Mouse (Mus musculus) natural killer cell, adult 2 months (primary cell): ENCODE data around the gene Trim63.
"Not testable (repeated sequence)": the region's sequence is repeated elsewhere in the genome, so short reads cannot be mapped to it uniquely, and the experiment has no call there.

Source experiments
- DNase-seq, 2 experiments: peaks; one replicate each; pipeline ENCODE4 v3.0.0; 2022; ENCODE audit warnings: low spot score in 2 of 2

Trim63 gene

DNA sequence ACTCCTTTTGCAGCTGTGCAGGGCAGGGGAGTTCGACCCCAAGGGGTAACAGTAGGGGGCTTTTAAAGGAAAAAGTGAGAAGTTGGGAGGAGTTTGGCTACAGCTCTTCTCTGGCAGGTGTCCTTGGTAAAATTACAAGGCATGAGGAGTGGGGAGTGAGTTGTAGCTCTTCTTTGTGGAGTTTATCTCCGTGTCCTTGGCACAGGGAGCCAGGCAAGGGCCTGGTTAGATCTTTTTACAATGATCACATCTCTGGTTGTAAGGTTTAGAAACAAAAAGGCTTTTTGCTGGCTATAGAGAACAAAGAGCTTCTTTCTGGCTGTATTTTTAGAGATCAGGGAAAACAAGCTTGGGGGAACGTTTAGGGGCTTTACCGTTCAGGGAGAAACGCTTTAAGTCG, 26.3 kb downstream of the Trim63 start:
- DNase-seq, result not testable (repeated sequence)

DNA sequence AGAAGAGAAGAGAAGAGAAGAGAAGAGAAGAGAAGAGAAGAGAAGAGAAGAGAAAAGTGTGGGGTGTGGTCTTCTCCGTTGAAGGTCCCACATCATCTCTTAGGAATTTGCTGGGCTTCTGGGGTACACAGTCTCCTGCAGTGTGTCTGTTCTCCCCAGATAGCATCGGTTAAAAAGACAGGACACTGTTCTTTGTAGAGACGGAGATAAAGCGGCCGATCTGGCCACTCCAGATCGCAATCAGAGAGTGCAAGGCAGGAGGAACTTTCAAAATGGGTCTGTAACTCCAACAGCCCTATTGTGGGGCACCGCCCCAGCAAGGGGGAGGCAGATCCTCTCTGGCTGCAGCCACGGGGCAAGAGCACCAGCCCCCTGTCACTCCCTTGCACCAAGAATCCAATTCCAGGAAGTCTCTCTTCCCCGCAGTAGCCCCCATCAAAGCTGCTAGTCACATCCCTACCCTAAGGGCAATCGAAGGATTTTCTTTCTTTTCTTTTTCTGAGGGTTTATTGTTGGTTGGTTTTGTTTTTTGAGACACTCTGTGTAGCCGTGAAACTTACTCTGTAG, 27.4 kb downstream of the Trim63 start:
- no peak for DNase-seq

DNA sequence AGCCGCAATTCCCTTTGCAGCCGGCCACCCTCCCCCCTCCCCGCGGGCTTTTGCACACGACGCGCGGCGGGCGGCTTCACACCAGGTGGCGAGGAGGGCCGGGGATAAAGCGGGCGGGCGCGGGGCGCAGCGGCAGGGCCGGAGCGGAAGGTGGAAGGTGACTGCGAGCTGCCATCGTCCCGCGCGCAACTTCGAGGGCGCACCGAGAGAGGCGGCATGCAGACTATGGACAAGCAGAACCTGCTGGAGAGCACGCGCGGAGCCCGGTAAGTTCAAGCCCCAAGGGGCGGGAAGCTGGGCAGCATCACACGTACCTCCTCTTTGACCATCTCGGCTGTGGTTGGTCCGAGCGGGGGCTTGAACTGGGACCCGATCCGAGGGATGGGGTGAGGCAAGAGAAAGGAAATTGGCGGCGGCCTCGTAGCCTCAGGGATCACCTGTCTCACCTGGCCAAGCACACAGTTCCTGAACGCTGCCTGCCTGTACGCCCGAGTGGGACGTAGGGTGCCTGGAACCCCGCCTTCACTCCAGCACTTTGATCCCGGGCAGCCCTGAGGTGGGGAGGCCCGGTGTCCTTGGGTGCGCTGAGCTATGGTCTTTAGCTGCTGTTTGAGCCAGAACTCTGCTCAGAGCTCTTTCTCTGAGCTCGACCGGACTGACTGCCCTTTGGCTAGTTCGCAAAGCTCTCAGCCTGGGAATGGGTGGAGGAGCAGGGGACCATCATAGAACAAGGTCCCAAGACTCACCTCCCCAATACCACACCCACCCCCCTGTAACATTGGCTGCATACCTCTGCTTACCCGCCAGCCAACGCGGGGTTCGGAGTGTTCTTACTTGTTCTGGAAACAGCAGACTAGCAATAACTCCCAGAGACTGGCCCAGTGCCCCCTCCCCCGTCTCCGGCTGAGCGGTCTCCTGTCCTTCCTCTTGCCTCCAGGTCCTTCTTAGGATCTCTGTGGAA, 28.4 kb downstream of the Trim63 start, which contains the start of gene Slc30a2:
TSS of gene Slc30a2 (plus strand) at position 111 of the 961 bp plus-strand sequence.
- no peak for DNase-seq

DNA sequence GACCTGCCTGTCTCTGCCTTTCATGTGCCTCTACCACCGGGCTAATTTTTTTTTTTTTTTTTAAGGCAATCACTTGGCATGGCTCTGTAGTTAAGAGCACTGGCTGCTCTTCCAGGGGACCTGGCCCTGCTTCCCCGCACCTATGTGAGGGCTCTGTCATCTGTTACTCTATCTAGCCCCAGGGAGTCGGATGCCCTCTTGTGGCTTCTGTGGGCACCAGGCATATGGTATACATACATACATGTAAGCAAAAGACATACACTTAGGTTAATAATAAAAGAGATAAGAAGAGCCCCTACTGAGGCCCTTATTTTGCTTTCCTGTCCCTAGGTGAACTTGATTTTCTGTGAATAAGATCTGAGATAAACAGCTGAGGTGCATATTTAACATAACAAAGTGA, 29.7 kb downstream of the Trim63 start:
- DNase-seq, result no peak

DNA sequence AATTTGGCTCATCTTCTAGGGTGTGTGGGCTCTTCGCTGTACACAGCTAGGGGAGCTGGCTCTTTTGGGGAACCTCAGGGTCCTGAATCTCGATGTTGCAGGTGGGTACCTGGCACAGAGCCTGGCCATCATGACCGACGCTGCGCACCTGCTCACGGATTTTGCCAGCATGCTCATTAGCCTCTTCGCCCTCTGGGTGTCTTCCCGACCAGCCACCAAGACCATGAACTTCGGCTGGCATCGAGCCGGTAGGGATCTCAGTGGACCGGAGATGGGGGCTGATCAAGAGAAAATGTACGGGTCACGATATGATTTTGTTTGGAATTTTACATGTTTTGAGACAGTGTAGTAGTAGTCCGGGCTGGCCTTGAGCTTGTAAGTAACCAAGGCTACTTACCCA, 30.9 kb downstream of the Trim63 start:
- no peak for DNase-seq

DNA sequence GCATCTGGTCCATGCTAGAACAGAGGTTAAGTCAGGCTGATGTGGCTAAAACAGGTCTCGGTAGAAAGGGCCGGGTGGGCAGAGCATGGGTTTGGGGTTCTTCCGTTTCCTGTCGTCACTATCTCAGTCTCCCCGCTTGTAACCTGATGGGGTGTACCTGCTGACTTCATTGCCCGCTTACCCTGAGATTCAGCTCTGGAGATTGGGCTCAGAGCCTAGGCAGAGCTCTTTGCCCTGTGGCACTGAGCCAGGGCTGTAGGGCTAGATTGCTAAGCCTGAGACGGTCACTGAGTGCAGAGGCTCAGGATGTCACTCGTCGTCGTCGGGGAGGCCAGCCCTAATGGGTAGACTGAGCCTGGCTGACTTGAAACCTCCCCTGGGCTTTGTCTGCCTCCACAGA, 33.2 kb downstream of the Trim63 start:
- no peak for DNase-seq

DNA sequence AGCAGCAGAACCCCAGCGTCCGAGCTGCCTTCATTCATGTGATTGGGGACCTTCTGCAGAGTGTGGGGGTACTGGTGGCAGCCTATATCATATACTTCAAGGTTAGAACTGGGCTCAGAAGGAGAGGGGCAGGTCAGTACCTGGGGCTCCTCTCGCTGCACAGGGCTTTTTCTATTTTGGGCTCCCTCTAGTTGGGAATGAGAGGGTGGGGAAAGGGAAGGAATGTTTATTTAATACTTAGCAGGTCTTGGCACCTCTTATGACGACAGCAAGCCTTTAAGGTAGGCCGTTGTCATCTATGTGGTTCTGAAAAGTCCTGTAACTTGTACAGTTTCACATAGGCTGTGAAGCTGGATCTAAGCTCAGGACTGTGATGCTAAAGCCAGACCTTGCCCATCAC, 33.6 kb downstream of the Trim63 start:
- no peak for DNase-seq

DNA sequence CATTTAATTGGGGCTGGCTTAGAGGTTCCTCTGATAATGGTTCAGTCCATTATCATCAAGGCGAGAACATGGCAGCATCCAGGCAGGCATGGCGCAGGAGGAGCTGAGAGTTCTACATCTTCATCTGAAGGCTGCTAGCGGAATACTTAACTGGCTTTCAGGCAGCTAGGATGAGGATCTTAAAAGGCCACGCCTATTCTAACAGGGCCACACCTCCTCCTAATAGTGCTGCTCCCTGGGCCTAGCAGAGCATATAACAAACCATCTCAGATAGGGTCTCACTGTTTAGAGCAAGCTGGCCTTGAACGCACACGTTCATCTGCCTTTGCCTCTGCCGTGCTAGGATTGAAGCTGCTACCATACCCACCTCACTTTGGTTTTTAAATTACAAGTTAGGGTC, 34.9 kb downstream of the Trim63 start:
- DNase-seq, result no peak

DNA sequence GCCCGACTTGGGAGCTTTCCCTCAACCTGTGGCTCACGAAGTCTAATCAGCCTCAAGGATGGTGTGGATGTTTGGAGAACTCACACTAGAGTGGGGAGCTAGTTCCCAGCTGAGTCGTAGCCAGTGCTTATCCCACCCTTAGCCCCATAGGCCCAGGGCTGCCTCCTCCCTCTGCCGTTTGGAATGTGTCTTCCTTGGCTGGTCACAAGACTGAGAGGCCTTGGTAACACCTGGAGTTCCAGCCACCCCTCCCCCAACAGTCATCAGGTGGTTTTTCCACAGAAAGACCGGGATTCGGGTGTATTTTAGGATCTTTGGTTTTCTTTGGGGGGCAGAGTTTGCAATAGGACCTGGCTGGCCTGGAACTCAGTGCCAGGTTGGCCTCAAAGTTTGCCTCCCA, 35.7 kb downstream of the Trim63 start:
- no peak for DNase-seq

DNA sequence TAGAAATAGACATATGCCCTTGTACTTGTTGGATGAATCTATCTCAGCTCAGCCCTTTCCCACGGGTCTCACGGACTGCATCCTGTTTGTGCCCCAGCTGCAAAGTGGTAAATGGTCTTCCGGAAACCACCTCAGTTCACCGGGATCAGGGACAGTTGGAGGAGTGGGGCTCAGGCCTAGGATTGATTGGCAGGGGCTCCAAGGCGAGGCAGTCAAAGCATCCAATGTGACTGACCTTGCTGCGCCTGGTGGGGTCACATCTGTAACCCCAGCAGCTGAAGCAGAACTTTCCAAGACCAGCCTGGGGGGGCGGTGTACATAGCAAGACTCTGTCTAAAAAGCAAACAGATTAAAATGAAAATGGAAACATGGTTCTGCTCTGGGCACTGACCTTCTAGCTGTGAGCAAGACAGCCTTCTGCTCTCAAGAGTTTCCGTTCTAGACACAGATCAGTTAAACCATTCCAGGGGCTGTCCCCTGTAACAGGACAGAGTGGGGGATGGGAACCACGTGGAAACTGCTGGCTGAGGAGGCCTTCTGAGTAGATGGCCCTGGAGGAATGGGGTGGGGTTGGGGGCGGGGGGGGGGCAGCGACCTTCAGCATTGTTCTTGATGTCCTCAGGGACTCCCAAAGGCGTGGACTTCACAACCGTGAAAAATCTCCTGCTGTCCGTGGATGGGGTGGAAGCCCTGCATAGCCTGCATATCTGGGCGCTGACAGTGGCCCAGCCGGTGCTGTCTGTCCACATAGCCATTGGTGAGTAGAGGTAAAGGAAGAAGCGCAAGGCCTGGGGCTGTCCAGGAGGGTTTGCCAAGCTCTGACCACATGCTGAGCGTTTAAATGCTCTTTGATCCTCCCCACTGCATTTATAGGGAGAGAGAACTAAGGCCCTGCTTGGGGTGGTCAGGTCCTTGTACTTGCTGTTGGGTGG, 36.7 kb downstream of the Trim63 start:
- DNase-seq, result no peak

DNA sequence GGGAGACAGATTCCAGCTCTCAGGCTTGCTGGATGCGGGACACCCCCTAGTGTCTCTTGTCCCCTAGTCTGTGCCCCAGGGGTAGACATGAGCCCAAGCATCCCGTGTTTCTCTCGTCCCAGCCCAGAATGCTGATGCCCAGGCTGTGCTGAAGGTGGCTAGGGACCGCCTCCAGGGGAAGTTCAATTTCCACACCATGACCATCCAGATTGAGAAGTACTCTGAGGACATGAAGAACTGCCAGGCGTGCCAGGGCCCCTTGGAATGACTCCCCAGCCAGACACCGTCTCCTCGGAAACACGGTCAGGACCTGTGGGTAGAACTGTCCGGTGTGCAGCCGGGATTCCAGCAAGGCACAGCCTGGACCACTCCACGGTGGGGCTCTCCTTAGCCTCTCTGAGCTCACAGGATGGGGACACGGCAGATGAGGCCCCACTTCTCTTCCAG, 37.4 kb downstream of the Trim63 start:
- DNase-seq, result no peak

DNA sequence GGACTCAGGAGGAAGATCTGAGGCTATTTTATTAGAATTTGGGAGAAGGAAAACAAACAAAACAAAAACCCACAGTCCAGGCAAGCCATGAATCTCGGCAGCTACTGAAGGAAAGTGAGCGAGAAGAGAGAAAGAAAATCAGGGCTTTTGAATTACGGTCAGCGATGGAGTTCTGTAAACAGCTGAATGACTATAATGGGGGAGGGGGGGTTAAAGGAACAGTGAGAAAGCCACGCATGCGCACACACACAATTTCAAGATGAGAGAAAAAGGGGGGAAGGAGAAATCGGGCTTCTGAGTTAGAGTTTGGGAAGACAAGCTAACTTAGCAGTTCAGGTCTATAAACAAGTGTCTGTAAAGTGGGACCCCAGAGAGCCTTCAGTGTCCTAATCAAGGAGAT, 38.0 kb downstream of the Trim63 start:
- DNase-seq, result no peak

DNA sequence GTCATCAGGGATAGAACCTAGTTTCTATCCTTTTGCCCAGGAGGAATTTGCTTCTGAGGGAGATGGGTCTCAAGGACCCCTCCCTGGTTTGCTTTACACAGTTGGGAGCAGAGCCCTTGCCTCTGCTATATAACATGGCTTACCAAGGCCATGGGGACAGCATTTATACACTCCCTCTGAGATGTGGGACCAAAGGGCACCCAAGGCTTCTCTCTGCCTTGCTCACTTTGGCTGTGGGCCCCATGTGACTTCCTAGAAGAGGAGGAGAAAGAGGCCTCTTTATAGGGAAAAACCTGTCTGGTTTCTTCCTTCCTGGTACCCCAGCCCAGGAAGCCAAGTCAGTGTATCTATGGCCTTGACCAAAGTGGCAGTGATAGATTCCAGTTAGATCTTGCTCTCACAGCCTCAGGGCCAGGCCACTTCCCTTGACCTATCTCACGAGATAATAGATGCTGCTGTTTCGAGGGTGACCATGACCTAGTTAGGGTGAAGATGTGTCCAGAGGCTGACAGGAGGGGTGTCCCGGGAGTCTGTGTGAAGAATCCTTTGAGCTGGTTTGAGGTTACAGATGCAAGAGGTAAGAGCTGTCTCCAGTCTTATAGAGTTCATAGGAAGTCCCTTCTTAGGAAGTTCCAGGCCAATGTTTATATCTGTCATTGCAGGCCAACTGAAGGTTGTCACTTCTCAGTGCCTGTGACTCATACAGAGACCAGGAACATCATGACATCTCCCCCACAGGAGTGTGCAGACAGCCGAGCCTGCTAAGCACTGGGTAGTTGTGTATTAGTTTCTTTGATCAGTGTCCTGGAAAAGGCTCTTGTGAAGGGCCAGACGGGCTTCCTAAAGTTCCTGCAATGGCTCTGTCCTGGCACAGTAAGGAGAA, 38.8 kb downstream of the Trim63 start:
- no peak for DNase-seq

DNA sequence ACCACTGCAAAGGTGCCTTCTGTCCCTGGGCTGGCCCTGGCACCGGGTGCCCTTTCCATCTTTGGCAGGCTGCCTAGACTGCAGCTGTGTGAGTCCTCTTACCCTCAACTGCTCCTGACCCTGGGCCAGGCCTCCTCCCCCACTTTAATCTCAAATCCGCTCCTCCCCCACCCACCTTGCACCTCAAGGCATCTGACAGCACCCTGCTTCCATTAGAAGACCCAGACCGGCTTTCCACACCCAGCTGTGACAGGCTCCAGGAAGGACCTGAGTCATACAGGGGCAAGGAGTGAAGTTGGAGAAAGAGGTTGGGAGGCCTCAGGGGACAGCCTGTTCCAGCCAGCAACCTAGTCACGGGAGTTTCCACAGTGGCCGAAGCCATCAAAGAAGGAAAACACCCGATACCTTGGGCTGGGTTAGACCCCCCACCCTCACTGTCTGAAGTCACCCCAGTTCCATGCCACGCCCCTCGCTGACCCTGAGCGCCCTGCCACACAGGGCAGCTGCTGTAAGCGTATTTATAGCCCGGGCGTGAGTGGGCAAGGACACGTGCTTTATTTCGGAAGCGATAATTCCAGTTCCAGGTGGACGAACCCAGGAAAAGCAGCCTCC, 41.0 kb downstream of the Trim63 start:
- no peak for DNase-seq

DNA sequence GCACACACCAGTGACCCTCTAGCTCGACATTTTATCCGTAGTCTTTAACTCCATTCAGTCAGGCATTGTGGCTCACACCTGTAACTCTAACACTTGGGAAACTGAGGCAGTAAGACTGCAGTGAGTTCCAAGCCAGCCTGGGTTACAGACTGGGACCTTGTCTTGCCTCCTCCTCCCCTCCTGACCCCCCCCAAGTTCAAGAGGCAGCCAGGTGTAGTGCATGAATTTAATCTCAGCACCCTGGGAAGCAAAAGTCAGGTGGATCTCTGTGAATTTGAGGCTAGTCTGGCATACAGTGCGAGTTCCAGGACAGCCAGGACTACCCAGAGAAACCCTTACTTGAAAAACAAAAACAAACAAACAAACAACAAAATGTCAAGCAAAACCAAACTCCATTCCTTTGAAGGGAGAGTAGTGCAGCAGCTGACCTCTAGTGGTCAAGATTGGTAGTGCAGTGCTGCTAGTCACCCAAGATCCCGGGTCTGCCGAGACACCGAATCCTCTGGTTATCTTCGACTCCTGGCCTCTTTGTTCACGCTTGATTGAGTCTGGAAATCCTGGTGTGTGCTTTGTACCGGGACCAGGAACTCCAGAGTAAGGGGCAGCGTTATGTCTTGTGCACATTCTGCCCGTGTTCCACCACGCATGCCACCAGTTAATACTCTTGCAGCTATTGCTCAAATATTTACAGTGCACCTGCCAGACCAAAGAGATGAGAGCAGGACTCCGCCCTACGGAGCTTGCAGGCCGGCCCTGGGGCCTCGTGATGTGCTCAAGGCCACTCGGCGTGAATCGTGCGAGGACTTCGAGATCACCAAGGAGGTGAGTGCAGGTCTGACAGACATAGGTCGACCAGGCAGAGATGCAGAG, 41.9 kb downstream of the Trim63 start:
- DNase-seq, result peak; percentile 50 to 66

DNA sequence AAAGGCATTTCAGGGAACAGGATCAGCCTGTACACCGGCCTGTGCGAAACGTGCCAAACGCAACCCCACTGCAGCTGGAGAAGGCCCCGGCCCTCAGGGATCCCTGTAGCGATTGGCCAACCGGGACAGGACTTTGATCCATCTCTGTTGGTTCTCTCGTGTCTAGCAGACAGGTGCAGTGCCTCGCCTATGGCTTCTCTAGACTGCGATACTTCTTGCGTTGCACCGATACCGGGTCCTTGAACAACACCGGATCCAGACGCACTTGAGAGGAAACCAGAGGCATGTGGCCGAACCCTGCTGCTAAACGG, 42.5 kb downstream of the Trim63 start:
- DNase-seq, result no peak

DNA sequence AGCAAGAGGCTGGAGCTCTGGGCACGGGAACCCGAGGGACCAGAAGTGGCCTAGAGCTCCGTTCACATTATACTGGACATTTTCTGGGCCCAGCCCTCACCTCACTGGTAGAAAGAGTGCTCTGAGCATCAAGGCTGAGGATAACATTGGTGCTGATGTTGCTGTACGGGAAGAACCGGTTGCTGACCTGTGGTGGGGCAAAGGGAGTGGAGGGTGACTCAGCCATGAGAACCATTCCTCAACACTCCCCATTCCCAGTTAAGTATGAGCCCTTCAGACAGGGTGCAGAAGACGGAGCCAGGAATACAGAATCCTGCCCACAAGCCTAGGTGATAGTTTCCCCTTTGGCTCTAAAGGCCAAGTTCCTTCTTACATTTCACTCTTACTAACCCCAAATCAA, 44.7 kb downstream of the Trim63 start:
- DNase-seq, result no peak

DNA sequence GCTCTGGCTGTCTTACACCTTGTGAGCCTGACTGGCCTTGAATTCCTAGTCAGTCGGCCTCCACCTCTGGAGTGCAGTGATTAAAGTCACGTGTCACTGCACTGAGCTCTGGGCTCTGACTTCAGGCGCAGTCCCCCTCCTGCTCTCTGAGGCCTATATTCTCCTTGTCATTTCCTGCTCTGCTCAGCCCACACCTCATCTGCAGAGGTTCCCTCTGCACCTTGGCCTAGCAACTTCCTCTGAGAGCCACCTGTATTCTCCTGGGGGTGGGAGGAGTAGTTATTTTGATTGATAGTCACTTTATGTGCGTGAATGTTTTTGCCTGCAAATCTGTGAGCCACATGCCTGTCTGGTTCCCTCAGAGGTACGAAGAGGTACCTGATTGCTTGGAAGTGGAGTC, 46.3 kb downstream of the Trim63 start:
- peak in 1 of 2 experiments; percentile 40 for DNase-seq

DNA sequence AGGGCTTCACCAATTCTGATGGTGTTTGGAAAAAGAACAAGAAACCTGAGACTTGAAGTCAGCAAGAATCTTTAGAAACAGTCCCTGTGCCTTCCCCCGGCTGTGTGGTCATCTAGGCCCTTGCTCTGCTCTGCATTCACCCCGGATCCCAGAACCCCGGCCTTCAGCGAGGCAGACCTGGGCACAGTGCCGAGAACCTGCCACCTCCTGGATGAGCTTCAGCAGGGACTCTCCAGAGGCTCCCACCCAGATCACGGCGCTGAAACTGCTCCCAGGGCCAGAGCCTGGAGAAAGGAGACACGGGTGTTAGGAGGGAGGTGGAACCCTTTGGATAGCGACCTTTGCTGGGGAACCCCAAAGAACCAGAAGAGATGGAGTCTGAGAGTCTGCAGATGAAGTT, 47.2 kb downstream of the Trim63 start:
- DNase-seq, result no peak

DNA sequence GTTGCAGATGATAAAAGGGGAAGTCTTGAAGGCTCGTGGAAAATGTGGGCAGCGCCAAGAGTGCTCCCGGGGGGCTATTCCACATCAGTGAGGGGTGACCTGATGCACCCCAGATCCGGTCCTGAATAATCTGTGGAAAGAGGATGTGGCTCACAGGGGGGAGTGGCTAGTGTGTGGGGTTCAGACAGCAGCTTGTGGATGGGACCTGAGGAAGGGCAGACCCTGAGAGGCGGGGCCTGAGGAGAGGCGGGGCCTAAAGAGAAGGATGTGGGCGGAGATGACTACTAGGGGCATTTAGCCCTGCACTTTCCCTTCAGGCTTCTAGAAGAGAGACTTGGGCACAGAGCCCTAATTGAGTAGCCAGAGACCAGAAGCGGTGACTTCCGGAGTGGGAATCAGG, 47.7 kb downstream of the Trim63 start:
- peak; percentile 45 to 77 for DNase-seq
